Mouse (Mus musculus): ENCODE measurements around the gene Rnf145.
"Not testable (repeated sequence)": the region's sequence is repeated elsewhere in the genome, so short reads cannot be mapped to it uniquely, and the experiment has no call there.

- not testable (repeated sequence) for TF ChIP-seq CTCF, EP300 (IDR thresholded peaks at IDR 0.05; ENCODE audit: low read depth)
Observed at GRCm38 (mm10) chr11:44570336-44570735, 51.6 kb downstream of the Rnf145 start.

Measured in heart, postnatal 0 days (tissue).